Mouse (Mus musculus): Measurements from ENCODE around the gene Ccdc177. TPM values are rescaled to one million over a fixed set of nuclear protein-coding genes. Genes with fewer than 3 reads are reported as not detected.
A peak's percentile ranks its signal among the peaks of the same experiment; 100 is the strongest.

Gene Ccdc177
- total RNA-seq, 2 experiments from 2014 or later, result not detected

GRCm38 (mm10) chr12:80746031-80746813, 14.3 kb downstream of the Ccdc177 start:
- H3K4me3 ChIP-seq, result no peak overlapping the region
- no peak for DNase-seq
- no peak for TF ChIP-seq CTCF (IDR thresholded peaks at IDR 0.05)
- no peak overlapping the region for H3K27ac ChIP-seq
- intact Hi-C loops (cut with DNase I), result no loop called here

DNA sequence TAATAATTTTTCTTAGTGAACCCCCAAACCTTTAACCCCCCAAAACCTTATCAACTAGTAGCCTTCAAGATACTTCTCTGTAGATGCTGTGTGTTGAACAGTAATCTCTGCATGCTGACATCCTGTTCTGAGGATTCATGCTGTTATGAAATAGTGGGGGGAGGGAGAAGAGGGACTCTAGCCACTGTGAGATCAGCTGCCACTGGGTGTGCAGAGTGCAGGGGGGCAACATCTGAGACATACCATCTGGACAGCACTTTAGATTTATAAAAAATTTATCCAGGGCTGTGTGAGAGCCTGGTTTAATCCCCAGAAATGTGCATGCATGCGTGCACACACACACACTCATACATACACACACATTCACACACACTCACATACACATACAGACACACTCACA, 15.9 kb downstream of the Ccdc177 start:
- TF ChIP-seq CTCF (IDR thresholded peaks at IDR 0.05), result no peak
- no peak for DNase-seq
- no peak overlapping the region for H3K27ac ChIP-seq
- H3K4me3 ChIP-seq, result no peak overlapping the region
- intact Hi-C loops (cut with DNase I), result no loop called here

- no peak overlapping the region for H3K27ac ChIP-seq
- TF ChIP-seq CTCF (IDR thresholded peaks at IDR 0.05), result peak; percentile 66
- intact Hi-C loops (cut with DNase I), result no loop called here
- no peak overlapping the region for H3K4me3 ChIP-seq
- DNase-seq, result peak; percentile 32
Observed at GRCm38 (mm10) chr12:80739482-80739881, 21.0 kb downstream of the Ccdc177 start.

DNA sequence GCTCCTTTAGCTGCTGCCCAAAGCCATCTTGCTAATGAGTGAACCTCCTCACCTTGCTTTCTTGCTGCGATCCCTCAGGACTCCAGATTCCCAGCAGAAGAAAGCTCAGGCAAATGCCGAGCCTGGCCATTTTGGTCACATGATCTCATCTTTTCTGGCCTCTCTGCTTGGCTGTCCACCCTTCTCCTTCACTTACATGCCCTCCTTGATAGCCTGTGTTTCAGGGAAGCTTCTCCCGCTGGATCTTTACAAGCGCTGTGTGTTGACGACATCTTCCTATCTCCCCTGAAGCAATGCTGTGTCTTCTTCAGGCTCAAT, 23.2 kb downstream of the Ccdc177 start:
- TF ChIP-seq CTCF (IDR thresholded peaks at IDR 0.05), result no peak
- H3K27ac ChIP-seq, result no peak overlapping the region
- DNase-seq, result no peak
- intact Hi-C loops (cut with DNase I), result no loop called here
- H3K4me3 ChIP-seq, result peak overlapping the region; percentile 14; the same call in 1 of the 2 replicates

GRCm38 (mm10) chr12:80736464-80737282, 23.8 kb downstream of the Ccdc177 start:
- DNase-seq, result peak; percentile 39
- intact Hi-C loops (cut with DNase I), result no loop called here
- H3K27ac ChIP-seq, result no peak overlapping the region

GRCm38 (mm10) chr12:80734526-80735470, 25.7 kb downstream of the Ccdc177 start:
- Histone ChIP-seq H3K27ac (no peak overlapping the region), H3K4me3 (no peak overlapping the region)
- no peak for TF ChIP-seq CTCF (IDR thresholded peaks at IDR 0.05)
- intact Hi-C loops (cut with DNase I), result no loop called here
- DNase-seq, result no peak

More at GRCm38 (mm10) chr12:80736464-80737282, 23.8 kb downstream of the Ccdc177 start:
- no peak for TF ChIP-seq CTCF (IDR thresholded peaks at IDR 0.05)
- peak overlapping the region; percentile 14; the same call in 1 of the 2 replicates for H3K4me3 ChIP-seq

DNA sequence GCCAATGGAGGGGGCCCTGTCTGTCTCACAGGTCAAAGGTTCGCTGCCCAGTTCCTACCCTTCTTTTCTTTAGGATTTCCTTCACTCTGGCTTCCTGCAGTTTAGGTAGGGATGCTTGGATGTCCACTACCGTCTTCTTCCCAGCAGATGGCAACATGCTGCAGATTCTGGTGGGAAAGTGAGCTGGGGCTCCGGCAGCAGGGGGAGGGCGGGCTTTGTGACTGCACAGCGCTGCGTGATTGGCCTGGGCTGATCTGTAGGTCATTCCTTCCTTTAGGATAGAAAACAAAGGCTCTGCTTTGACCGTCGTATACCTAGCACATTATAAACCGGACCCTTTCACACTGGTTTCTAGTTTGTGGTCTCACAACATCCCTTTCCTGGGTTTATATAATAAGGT, 29.9 kb downstream of the Ccdc177 start:
- intact Hi-C loops (cut with DNase I), result no loop called here
- peak; percentile 55 for TF ChIP-seq CTCF (IDR thresholded peaks at IDR 0.05)
- peak; percentile 59 for DNase-seq
- no peak overlapping the region for H3K4me3 ChIP-seq
- H3K27ac ChIP-seq, result no peak overlapping the region

GRCm38 (mm10) chr12:80729758-80730530, 30.5 kb downstream of the Ccdc177 start:
- Histone ChIP-seq H3K4me3 (no peak overlapping the region), H3K27ac (no peak overlapping the region)
- intact Hi-C loops (cut with DNase I), result loop anchor here (5.0 to 10.0 kb wide), 2 partner anchors 235 to 573 kb away; no protein-coding TSS in a partner anchor
- DNase-seq, result no peak
- TF ChIP-seq CTCF (IDR thresholded peaks at IDR 0.05), result no peak

GRCm38 (mm10) chr12:80728814-80729213, 31.7 kb downstream of the Ccdc177 start:
- peak; percentile 47 for TF ChIP-seq CTCF (IDR thresholded peaks at IDR 0.05)
- no peak overlapping the region for H3K27ac ChIP-seq
- intact Hi-C loops (cut with DNase I), result loop anchor here (5.0 to 10.0 kb wide), 2 partner anchors 234 to 572 kb away; no protein-coding TSS in a partner anchor
- no peak for DNase-seq
- no peak overlapping the region for H3K4me3 ChIP-seq

DNA sequence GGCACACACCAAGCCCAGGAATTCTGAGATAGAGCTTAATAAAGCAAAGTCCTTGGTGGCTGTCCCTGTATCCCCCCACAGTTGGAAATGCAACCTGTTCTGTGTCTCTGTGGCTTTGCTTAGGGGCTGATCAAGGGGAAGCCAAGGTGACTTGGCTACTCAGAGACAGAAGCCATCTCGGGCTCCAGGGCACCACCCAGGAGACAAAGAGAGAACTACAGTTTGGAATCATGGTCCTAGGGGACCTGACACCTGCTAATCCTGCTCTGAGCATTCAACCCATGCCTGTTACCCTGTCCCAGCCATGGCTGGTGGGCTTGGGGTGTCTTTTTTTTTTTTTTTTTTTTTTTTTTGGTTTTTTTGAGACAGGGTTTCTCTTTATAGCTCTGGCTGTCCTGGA, 32.3 kb downstream of the Ccdc177 start:
- intact Hi-C loops (cut with DNase I), result loop anchor here (5.0 to 10.0 kb wide), 2 partner anchors 233 to 571 kb away; no protein-coding TSS in a partner anchor
- DNase-seq, result no peak
- TF ChIP-seq CTCF (IDR thresholded peaks at IDR 0.05), result no peak
- no peak overlapping the region for H3K27ac ChIP-seq
- H3K4me3 ChIP-seq, result no peak overlapping the region

- peak; percentile 81 for DNase-seq
- intact Hi-C loops (cut with DNase I), result loop anchor here (2.0 to 10.0 kb wide), 3 partner anchors 42 to 568 kb away; no protein-coding TSS in a partner anchor
- no peak overlapping the region for H3K27ac ChIP-seq
- peak; percentile 93 for TF ChIP-seq CTCF (IDR thresholded peaks at IDR 0.05)
- no peak overlapping the region for H3K4me3 ChIP-seq
Observed at GRCm38 (mm10) chr12:80724853-80725559, 35.5 kb downstream of the Ccdc177 start.

Measured in gastrocnemius, adult 2 months (tissue).